31 mouse cellular contexts compared by ENCODE assay signal in the genomic region with DNA sequence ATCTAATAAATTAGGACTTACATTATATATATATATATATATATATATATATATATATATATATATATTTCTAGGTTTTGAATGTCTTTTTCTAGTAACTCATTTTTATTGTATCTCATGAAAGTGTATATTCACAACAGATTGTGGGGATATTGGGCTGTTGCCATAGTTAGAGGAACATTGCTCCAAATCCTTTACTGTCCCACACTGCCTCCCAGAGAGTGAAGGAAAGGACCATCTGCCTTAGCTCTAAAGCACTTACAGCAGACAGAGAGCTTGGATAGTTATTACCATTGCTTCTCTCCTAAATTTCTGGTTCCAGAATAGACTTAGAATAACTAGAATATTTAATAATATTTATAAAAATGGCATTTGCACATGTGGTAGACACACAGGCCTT.
DNase-seq lines count a peak whose midpoint lies in the region; TF ChIP-seq lines count a peak whose summit lies in the region.
"Had no signal": no experiment of that assay in that cellular context is flagged by ENCODE, and none has a peak within 500 bp of the region (broad histone marks: within the 10 kb centered on the region; RNA-seq: fewer than 3 reads in every experiment).

No protein-coding gene starts in this region.

- DNase-seq in layer of hippocampus, adult 2 months (ENCODE audit: low spot score in 2 of 2): peak; percentile 16 to 17
- DNase-seq in layer of hippocampus, postnatal 25 days (ENCODE audit: extremely low spot score in 1 of 2, low spot score in 1 of 2): no peak
- DNase-seq in cerebellum, adult 11 months: peak; percentile 22
- DNase-seq in cerebellum, adult 8-10 months: peak; percentile 48
- peak; percentile 16 to 44 for DNase-seq in cerebellum, postnatal 25 days
- no peak for DNase-seq in ovary, postnatal 10 days (ENCODE audit: low spot score)
- no peak for DNase-seq in urinary bladder, postnatal 14 days (ENCODE audit: low spot score)
- DNase-seq: adrenal gland, adult 2 months; adrenal gland, postnatal 36 days; B cell, adult 2 months; embryo, embryonic 11 days; gastrocnemius, postnatal 14 days; heart, postnatal 14 days; kidney, adult 11 months; kidney, postnatal 25 days; liver, embryonic 13.5 days; lung, adult 2 months; lung, postnatal 10 days; midbrain, embryonic 14.5 days; retina, postnatal 1 day; right cerebral cortex, postnatal 25 days; spleen, adult 18-20 months; thymus, adult 18-20 months; thymus, postnatal 25 days had no signal

- no peak for TF ChIP-seq CTCF in layer of hippocampus, adult 2 months (conservative IDR thresholded peaks at IDR 0.05)

- H3K4me3 ChIP-seq in layer of hippocampus, adult 2 months: no peak overlapping the region
- H3K4me3 ChIP-seq: embryonic facial prominence, embryonic 12.5 days; hindbrain, embryonic 10.5 days; hindbrain, embryonic 15.5 days; kidney, embryonic 15.5 days; limb, embryonic 10.5 days; limb, embryonic 15.5 days; liver, embryonic 13.5 days had no signal

- peak overlapping the region; percentile 60; the same call in 1 of the 2 replicates for H3K27ac ChIP-seq in layer of hippocampus, adult 2 months
- H3K27ac ChIP-seq: embryonic facial prominence, embryonic 12.5 days; hindbrain, embryonic 10.5 days; hindbrain, embryonic 15.5 days; kidney, embryonic 15.5 days; limb, embryonic 10.5 days; limb, embryonic 15.5 days; liver, embryonic 13.5 days; macrophage had no signal

Comparison
In these comparisons a context has a peak if more than half of its experiments do, and no peak if none do; other contexts are left out.
1. DNase-seq: peak in layer of hippocampus, adult 2 months (2 of 2), cerebellum, adult 11 months (single experiment), cerebellum, adult 8-10 months (single experiment) and cerebellum, postnatal 25 days (2 of 2); none in layer of hippocampus, postnatal 25 days (0 of 2), ovary, postnatal 10 days (single experiment) and urinary bladder, postnatal 14 days (single experiment).